Mouse (Mus musculus) neutrophil, adult 65 days (primary cell): ENCODE results near the gene Polr2b. TPM values are rescaled to one million over a fixed set of nuclear protein-coding genes. Genes with fewer than 3 reads are reported as not detected.

Source experiments
- total RNA-seq: library from RNA; stranded (reverse); gene quantifications from 2 replicates; pipeline ENCODE4 v1.2.4, GENCODE M21; 2023

The Polr2b gene
- total RNA-seq, result 23.0 and 25.0 TPM in 2 replicates

GRCm38 (mm10) chr5:77309924-77310772 lies at the start of gene Polr2b, which contains the start of gene Noa1:
Gene Polr2b (plus strand): TSS chr5:77310147.
Gene Noa1 (minus strand): TSS chr5:77310084.

GRCm38 (mm10) chr5:77265081-77265670 lies 44.8 kb upstream of the Polr2b start, which contains the start of gene Rest:
Gene Rest (plus strand): TSS chr5:77265491.

Other genes with a start within 250 kb of the Polr2b start
- gene Hopx, start 195.0 kb upstream of the Polr2b start, total RNA-seq, result 22.8 and 33.8 TPM in 2 replicates
- 2.8 and 3.8 TPM in 2 replicates for gene Spink2, start 98.7 kb upstream of the Polr2b start, total RNA-seq
- 26.8 and 34.0 TPM in 2 replicates for gene Rest, start 44.7 kb upstream of the Polr2b start, total RNA-seq
- 7.3 and 10.9 TPM in 2 replicates for gene Noa1, start 63 bp upstream of the Polr2b start, total RNA-seq
- gene Igfbp7, start 97.9 kb downstream of the Polr2b start, total RNA-seq, result 0.36 and 0.73 TPM in 2 replicates